Mouse (Mus musculus) brain, embryonic 14.5 days (tissue): ENCODE data around the gene Rwdd4a.

Source experiments
- CTCF ChIP-seq: fragments of 200-500 bp; IDR thresholded peaks from 2 replicates; pipeline ENCODE4 v1.5.1; 2012; ENCODE audit warnings: inconsistent platforms, mild to moderate bottlenecking, moderate library complexity, borderline replicate concordance; ENCODE audit not compliant: insufficient read depth, insufficient read length; ENCODE audit errors: extremely low read depth
- POLR2A ChIP-seq: fragments of 200-500 bp; IDR thresholded peaks from 2 replicates; pipeline ENCODE4 v1.6.1; 2012; ENCODE audit warnings: mild to moderate bottlenecking, inconsistent platforms, borderline replicate concordance; ENCODE audit not compliant: poor library complexity, insufficient read depth, insufficient read length, severe bottlenecking; ENCODE audit errors: extremely low read depth

- no peak for TF ChIP-seq CTCF
- TF ChIP-seq POLR2A: no peak
Measured at GRCm38 (mm10) chr8:47544094-47544493, 10.6 kb downstream of the Rwdd4a start.
